Mouse (Mus musculus) liver, embryonic 16.5 days (tissue): ENCODE results near the gene Mcm2. TPM values are rescaled to one million over a fixed set of nuclear protein-coding genes. Genes with fewer than 3 reads are reported as not detected.

ENCODE experiments used
- ATAC-seq: fragments of 200-750 bp; cut with Nextera tagmentation; 2 replicates; pipeline ENCODE4 v1.8.0; 2017; ENCODE audit warnings: low read depth, mild to moderate bottlenecking, moderate number of reproducible peaks, moderate library complexity
- H3K27ac ChIP-seq: fragments of 300-500 bp; sonication (generic); 2 replicates; pipeline ENCODE4 v1.5.1; 2014; ENCODE audit warnings: mild to moderate bottlenecking, low read length
- H3K27me3 ChIP-seq: fragments of 300-500 bp; sonication (generic); 2 replicates; pipeline ENCODE4 v1.6.1; 2014; ENCODE audit warnings: low read depth, low read length, mixed read lengths; ENCODE audit not compliant: control insufficient read depth, insufficient read depth
- H3K36me3 ChIP-seq: fragments of 300-500 bp; sonication (generic); 2 replicates; pipeline ENCODE4 v1.6.1; 2014; ENCODE audit warnings: mild to moderate bottlenecking; ENCODE audit not compliant: control insufficient read depth, insufficient read depth
- H3K4me1 ChIP-seq: fragments of 300-500 bp; sonication (generic); 2 replicates; pipeline ENCODE4 v1.6.1; 2014; ENCODE audit warnings: low read depth, low read length, mixed read lengths; ENCODE audit not compliant: control insufficient read depth
- H3K4me2 ChIP-seq: fragments of 300-500 bp; sonication (generic); 2 replicates; pipeline ENCODE4 v1.6.1; 2014; ENCODE audit warnings: low read depth, low read length, mixed read lengths
- H3K4me3 ChIP-seq: fragments of 300-500 bp; sonication (generic); 2 replicates; pipeline ENCODE4 v1.5.1; 2014; ENCODE audit warnings: low read depth, mild to moderate bottlenecking, low read length
- H3K9ac ChIP-seq: fragments of 300-500 bp; sonication (generic); 2 replicates; pipeline ENCODE4 v1.6.1; 2014; ENCODE audit warnings: low read depth, low read length
- H3K9me3 ChIP-seq: fragments of 300-500 bp; sonication (generic); replicated peaks from 2 replicates; pipeline ENCODE4 v1.6.1; 2016; ENCODE audit warnings: low read length; ENCODE audit not compliant: control insufficient read depth
- WGBS: fragments of 180-500 bp; shearing (Covaris S2); extraction: QIAGEN DNeasy Blood & Tissue Kit; methylation state at CpG from one replicate; pipeline ENCODE4 v1.1.7; 2014; ENCODE audit not compliant: insufficient replicate concordance; 5-methylcytosine and 5-hydroxymethylcytosine counted together
- polyA plus RNA-seq: library from polyadenylated mRNA; unstranded; fragments of >200 nt; fragmentation: Nextera tagmentation; extraction: Ambion mirVana; gene quantifications from 2 replicates; pipeline ENCODE4 v1.2.1, GENCODE M21; 2015

The Mcm2 gene
- 128 and 136 TPM in 2 replicates for polyA plus RNA-seq

- no peaks in the 10 kb centered on the region for H3K9me3 ChIP-seq
- peaks cover 34% of the 10 kb centered on the region for H3K36me3 ChIP-seq
- H3K27me3 ChIP-seq: no peaks in the 10 kb centered on the region
- peak within 1 kb of the TSS; percentile 74 for H3K4me3 ChIP-seq
- peak within 1 kb of the TSS; percentile 45 for H3K27ac ChIP-seq
- ATAC-seq: peak; percentile 74
- peak within 1 kb of the TSS; percentile 71 for H3K4me2 ChIP-seq
- H3K4me1 ChIP-seq: peaks cover 48% of the 10 kb centered on the region
- H3K9ac ChIP-seq: peak within 1 kb of the TSS; percentile 78
- under 1% methylated on average over 33 of the region's 33 CpGs for WGBS
These were observed at the start of gene Mcm2 for GRCm38 (mm10) chr6:88898534-88899048. Gene Mcm2 (minus strand): TSS chr6:88898780.

GRCm38 (mm10) chr6:88947771-88948170 is 49.2 kb upstream of the Mcm2 start:
- Histone ChIP-seq H3K27me3 (no peaks in the 10 kb centered on the region), H3K4me2 (no peak overlapping the region), H3K27ac (no peak overlapping the region), H3K4me1 (no peaks in the 10 kb centered on the region), H3K4me3 (no peak overlapping the region), H3K9ac (no peak overlapping the region), H3K36me3 (no peaks in the 10 kb centered on the region), H3K9me3 (no peaks in the 10 kb centered on the region)
- no peak for ATAC-seq

GRCm38 (mm10) chr6:88946442-88946841 is 47.9 kb upstream of the Mcm2 start:
- 65% methylated on average over 6 of the region's 6 CpGs for whole genome bisulfite sequencing
- Histone ChIP-seq H3K9ac (no peak overlapping the region), H3K4me2 (no peak overlapping the region), H3K4me1 (no peaks in the 10 kb centered on the region), H3K27me3 (no peaks in the 10 kb centered on the region; the same call in 1 of the 2 replicates), H3K9me3 (no peaks in the 10 kb centered on the region), H3K36me3 (no peaks in the 10 kb centered on the region), H3K4me3 (no peak overlapping the region), H3K27ac (no peak overlapping the region)
- no peak for ATAC-seq

GRCm38 (mm10) chr6:88943666-88944065 is 45.1 kb upstream of the Mcm2 start:
- H3K9ac ChIP-seq: no peak overlapping the region
- ATAC-seq: no peak
- no peaks in the 10 kb centered on the region; the same call in 1 of the 2 replicates for H3K27me3 ChIP-seq
- H3K4me2 ChIP-seq: no peak overlapping the region
- H3K4me1 ChIP-seq: no peaks in the 10 kb centered on the region
- no peaks in the 10 kb centered on the region for H3K9me3 ChIP-seq
- H3K36me3 ChIP-seq: no peaks in the 10 kb centered on the region
- 58% methylated on average over 6 of the region's 6 CpGs for WGBS
- H3K4me3 ChIP-seq: no peak overlapping the region
- no peak overlapping the region for H3K27ac ChIP-seq

GRCm38 (mm10) chr6:88942595-88942994 is 44.0 kb upstream of the Mcm2 start:
- WGBS: 58% methylated on average over 8 of the region's 8 CpGs
- Histone ChIP-seq H3K9me3 (no peaks in the 10 kb centered on the region), H3K9ac (no peak overlapping the region), H3K4me1 (no peaks in the 10 kb centered on the region), H3K27me3 (no peaks in the 10 kb centered on the region; the same call in 1 of the 2 replicates), H3K4me3 (no peak overlapping the region), H3K4me2 (no peak overlapping the region), H3K36me3 (no peaks in the 10 kb centered on the region), H3K27ac (no peak overlapping the region)
- no peak for ATAC-seq

- no peak overlapping the region for H3K27ac ChIP-seq
- 61% methylated on average over 4 of the region's 4 CpGs for WGBS
- H3K36me3 ChIP-seq: no peaks in the 10 kb centered on the region
- H3K9ac ChIP-seq: no peak overlapping the region
- H3K9me3 ChIP-seq: no peaks in the 10 kb centered on the region
- no peaks in the 10 kb centered on the region for H3K4me1 ChIP-seq
- H3K4me2 ChIP-seq: no peak overlapping the region
- no peaks in the 10 kb centered on the region; the same call in 1 of the 2 replicates for H3K27me3 ChIP-seq
- no peak overlapping the region for H3K4me3 ChIP-seq
- ATAC-seq: no peak
These were observed 43.0 kb upstream of the Mcm2 start for GRCm38 (mm10) chr6:88941628-88942027.

GRCm38 (mm10) chr6:88940090-88940916 is 41.7 kb upstream of the Mcm2 start:
- H3K4me3 ChIP-seq: no peak overlapping the region

GRCm38 (mm10) chr6:88939281-88940089 is 40.9 kb upstream of the Mcm2 start:
- H3K27me3 ChIP-seq: no peaks in the 10 kb centered on the region; the same call in none of the 2 replicates
- H3K9ac ChIP-seq: no peak overlapping the region
- no peak overlapping the region for H3K4me3 ChIP-seq
- WGBS: 36% methylated on average over 12 of the region's 12 CpGs
- no peak overlapping the region for H3K4me2 ChIP-seq
- H3K4me1 ChIP-seq: no peaks in the 10 kb centered on the region
- H3K9me3 ChIP-seq: no peaks in the 10 kb centered on the region
- no peak overlapping the region for H3K27ac ChIP-seq
- H3K36me3 ChIP-seq: no peaks in the 10 kb centered on the region
- no peak for ATAC-seq

More at GRCm38 (mm10) chr6:88940090-88940916, 41.7 kb upstream of the Mcm2 start:
- Histone ChIP-seq H3K9me3 (no peaks in the 10 kb centered on the region), H3K4me2 (no peak overlapping the region), H3K36me3 (no peaks in the 10 kb centered on the region), H3K4me1 (no peaks in the 10 kb centered on the region), H3K27ac (no peak overlapping the region), H3K9ac (no peak overlapping the region), H3K27me3 (no peaks in the 10 kb centered on the region; the same call in none of the 2 replicates)
- WGBS: 53% methylated on average over 9 of the region's 9 CpGs
- no peak for ATAC-seq
